8 mouse cellular contexts compared by ENCODE assay signal in the genomic region with DNA sequence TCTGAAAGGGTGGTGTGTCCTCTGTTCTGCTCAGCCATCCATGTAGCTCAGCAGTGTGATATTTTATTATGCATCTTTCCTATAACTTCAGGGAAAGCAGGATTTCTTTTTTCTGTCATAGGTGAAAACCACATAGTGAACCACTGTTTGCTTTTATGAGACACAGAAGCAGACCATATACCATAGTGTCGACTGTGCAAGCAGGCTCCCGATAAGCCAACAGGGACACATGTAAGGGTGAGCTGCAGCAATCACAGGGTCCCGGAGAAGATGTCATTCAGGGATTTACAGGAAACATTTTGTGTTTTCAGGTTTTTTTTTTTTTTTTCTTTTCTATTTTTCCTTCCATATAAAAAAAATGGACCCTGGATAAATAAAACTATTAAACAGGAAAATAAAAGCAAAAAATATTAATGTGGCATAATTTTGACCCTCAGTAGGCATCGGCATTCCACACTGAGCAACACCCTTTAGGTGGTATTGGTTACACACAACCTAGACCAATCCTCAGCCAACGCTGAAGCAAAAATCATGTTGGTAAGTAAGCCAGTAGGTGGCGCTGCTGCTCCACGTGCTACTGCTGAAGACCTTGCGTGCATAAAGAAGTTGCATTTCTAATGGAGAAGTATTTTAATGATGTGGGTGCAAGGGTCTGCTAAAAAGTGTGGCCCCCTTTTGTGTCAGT.
DNase-seq lines count a peak whose midpoint lies in the region; ATAC-seq lines count a peak whose summit lies in the region.

No protein-coding gene starts in this region.

- 23% methylated on average over 8 of the region's 8 CpGs for WGBS in intestine, embryonic 15.5 days

- H3K4me1 ChIP-seq in intestine, embryonic 15.5 days (replicated peaks), result no peaks in the 10 kb centered on the region

- H3K9me3 ChIP-seq in intestine, embryonic 15.5 days, result no peaks in the 10 kb centered on the region

- no peak overlapping the region for H3K9ac ChIP-seq in intestine, embryonic 15.5 days

- H3K4me2 ChIP-seq in intestine, embryonic 15.5 days (replicated peaks), result no peak overlapping the region

- no peaks in the 10 kb centered on the region for H3K27me3 ChIP-seq in intestine, embryonic 15.5 days (replicated peaks)

- H3K4me3 ChIP-seq in intestine, embryonic 15.5 days (replicated peaks), result no peak overlapping the region

- DNase-seq in adrenal gland, adult (ENCODE audit: inconsistent age in 2 of 2, low spot score in 1 of 2), result peak; percentile 50 to 87
- DNase-seq in cerebellum, postnatal 10 days, result peak; percentile 92 to 94
- peak; percentile 37 to 80 for DNase-seq in frontal cortex, postnatal 10 days (ENCODE audit: low spot score in 2 of 2)
- peak; percentile 30 to 66 for DNase-seq in left cerebral cortex, adult 8-10 months (ENCODE audit: low spot score in 2 of 2)
- peak; percentile 89 for DNase-seq in mesoderm, embryonic 11.5 days (ENCODE audit: low read depth, low spot score)
- DNase-seq in skeletal muscle tissue, adult 2 months (ENCODE audit: low read depth, low spot score), result peak; percentile 15

- H3K36me3 ChIP-seq in intestine, embryonic 15.5 days, result no peaks in the 10 kb centered on the region

- no peak overlapping the region for H3K27ac ChIP-seq in intestine, embryonic 15.5 days

- ATAC-seq in intestine, embryonic 15.5 days, result peak; percentile 82
- no peak for ATAC-seq in inflammation-experienced regulatory T-cells, adult 6 months

Comparison
In these comparisons a context has a peak if more than half of its experiments do, and no peak if none do; other contexts are left out.
1. DNase-seq: peak in every context shown above with its lines; median percentile 93 in cerebellum, postnatal 10 days; 89 in mesoderm, embryonic 11.5 days; 68 in adrenal gland, adult; 58 in frontal cortex, postnatal 10 days; 48 in left cerebral cortex, adult 8-10 months; 15 in skeletal muscle tissue, adult 2 months.